Mouse (Mus musculus) embryonic fibroblast, embryonic 13.5 days (primary cell): Measurements from ENCODE around the gene Olfr910.

Experiments
- CTCF ChIP-seq: IDR thresholded peaks from 2 replicates; pipeline ENCODE4 v1.5.1; 2011; ENCODE audit warnings: mild to moderate bottlenecking, control low read depth, low read length, moderate library complexity, borderline replicate concordance; ENCODE audit not compliant: insufficient read depth
- POLR2A ChIP-seq: IDR thresholded peaks from 2 replicates; pipeline ENCODE4 v1.6.1; 2011; ENCODE audit warnings: low read depth, mild to moderate bottlenecking, control low read depth, low read length, moderate library complexity

DNA sequence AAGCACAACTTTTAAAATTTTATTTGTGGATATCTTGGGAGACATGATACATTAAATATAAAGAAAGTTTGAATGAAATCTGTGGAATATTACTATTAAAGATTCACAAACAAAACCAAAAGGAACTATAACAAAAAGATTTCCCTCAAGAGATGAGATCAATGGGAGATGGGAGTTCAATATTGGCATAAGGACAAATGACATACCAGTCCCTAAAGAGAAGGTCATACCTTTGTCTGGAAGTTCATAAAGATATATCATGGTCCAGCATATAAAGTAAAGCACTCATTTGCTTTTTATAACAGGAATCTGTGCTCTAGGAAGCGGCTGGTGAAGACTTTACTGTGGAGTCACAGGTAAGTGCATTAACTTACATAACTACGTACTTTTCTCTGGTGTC is at the start of gene Olfr910:
- TF ChIP-seq POLR2A: no peak
- TF ChIP-seq CTCF: no peak
